Comparison of ENCODE assay signal across 13 mouse cellular contexts in the genomic region with DNA sequence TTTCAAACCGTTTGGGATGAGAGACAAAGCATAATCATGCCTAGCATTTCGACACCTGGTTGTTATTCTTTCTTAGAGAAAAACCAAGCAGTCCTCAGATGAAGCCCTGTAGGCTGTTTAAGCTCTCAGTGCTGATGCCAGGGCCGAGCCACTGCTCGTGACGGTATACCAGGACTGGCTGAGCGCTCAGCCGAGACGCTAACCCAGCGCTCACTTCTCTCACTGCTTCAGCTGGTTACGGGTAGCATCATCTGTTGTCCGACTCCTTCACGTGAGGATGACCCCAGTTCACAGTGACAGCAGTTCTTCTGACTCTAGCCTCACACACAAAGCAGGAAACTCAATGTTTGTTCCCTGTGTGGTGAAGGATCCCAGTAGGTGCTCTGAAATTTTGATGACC. TPM values are rescaled to one million over a fixed set of nuclear protein-coding genes. Genes with fewer than 3 reads are reported as not detected.
DNase-seq lines count a peak whose midpoint lies in the region; ATAC-seq and TF ChIP-seq lines count a peak whose summit lies in the region.
"Had no signal": no experiment of that assay in that cellular context is flagged by ENCODE, and none has a peak within 500 bp of the region (broad histone marks: within the 10 kb centered on the region; RNA-seq: fewer than 3 reads in every experiment).

No protein-coding gene starts in this region.

- H3K4me1 ChIP-seq in intestine, embryonic 14.5 days (replicated peaks; ENCODE audit: control insufficient read depth, insufficient read depth, low read length) = peaks cover 22% of the 10 kb centered on the region
- H3K4me1 ChIP-seq in intestine, postnatal 0 days (replicated peaks; ENCODE audit: control insufficient read depth, insufficient read depth, low read length) = no peaks in the 10 kb centered on the region; the same call in 1 of the 2 replicates
- peaks cover 33% of the 10 kb centered on the region for H3K4me1 ChIP-seq in neural tube, embryonic 13.5 days (replicated peaks)
- H3K4me1 ChIP-seq: neural tube, embryonic 12.5 days had no signal

- 75% methylated on average over 12 of the region's 12 CpGs for WGBS in intestine, embryonic 14.5 days
- whole genome bisulfite sequencing in intestine, postnatal 0 days = 74% methylated on average over 12 of the region's 12 CpGs
- WGBS in neural tube, embryonic 13.5 days = 65% methylated on average over 12 of the region's 12 CpGs

- ATAC-seq in intestine, embryonic 14.5 days (replicated peaks; ENCODE audit: low FRiP score, low TSS enrichment, low read depth) = no peak
- ATAC-seq in intestine, postnatal 0 days = no peak
- no peak for ATAC-seq in neural tube, embryonic 13.5 days (ENCODE audit: low read depth)

- H3K36me3 ChIP-seq in intestine, embryonic 14.5 days (ENCODE audit: control insufficient read depth, insufficient read depth, low read length) = peaks cover 17% of the 10 kb centered on the region
- 0 out of 2 replicates have a peak, but pooled peaks cover under 1% of the 10 kb centered on the region for H3K36me3 ChIP-seq in intestine, postnatal 0 days (ENCODE audit: control insufficient read depth, insufficient read depth)
- peaks cover 32% of the 10 kb centered on the region for H3K36me3 ChIP-seq in neural tube, embryonic 13.5 days

- no peak for TF ChIP-seq CTCF in intestine, postnatal 0 days (IDR thresholded peaks at IDR 0.05; ENCODE audit: low read depth)

- no peaks in the 10 kb centered on the region for H3K9me3 ChIP-seq in intestine, embryonic 14.5 days (ENCODE audit: control insufficient read depth, low read length)
- no peaks in the 10 kb centered on the region for H3K9me3 ChIP-seq in intestine, postnatal 0 days (ENCODE audit: control insufficient read depth)
- no peaks in the 10 kb centered on the region for H3K9me3 ChIP-seq in neural tube, embryonic 13.5 days
- H3K9me3 ChIP-seq: embryonic facial prominence, embryonic 15.5 days; neural tube, embryonic 12.5 days had no signal

- no peak overlapping the region for H3K9ac ChIP-seq in intestine, embryonic 14.5 days (ENCODE audit: low read length)
- H3K9ac ChIP-seq in intestine, postnatal 0 days (ENCODE audit: low read depth, low read length) = no peak overlapping the region
- H3K9ac ChIP-seq in neural tube, embryonic 13.5 days = 0 out of 2 replicates have a peak overlapping the region, but pooled peaks have one; percentile 5
- H3K9ac ChIP-seq: embryonic facial prominence, embryonic 15.5 days; neural tube, embryonic 12.5 days had no signal

- no peaks in the 10 kb centered on the region for H3K27me3 ChIP-seq in intestine, embryonic 14.5 days (replicated peaks; ENCODE audit: control insufficient read depth, insufficient read depth, low read length)
- H3K27me3 ChIP-seq in intestine, postnatal 0 days (replicated peaks; ENCODE audit: control insufficient read depth, insufficient read depth, low read length) = no peaks in the 10 kb centered on the region
- no peaks in the 10 kb centered on the region for H3K27me3 ChIP-seq in neural tube, embryonic 13.5 days
- H3K27me3 ChIP-seq: embryonic facial prominence, embryonic 15.5 days; neural tube, embryonic 12.5 days had no signal

- no peak overlapping the region for H3K27ac ChIP-seq in intestine, embryonic 14.5 days (ENCODE audit: low read depth)
- H3K27ac ChIP-seq in intestine, postnatal 0 days (ENCODE audit: low read depth, low read length) = no peak overlapping the region
- peak overlapping the region; percentile 70 for H3K27ac ChIP-seq in neural tube, embryonic 13.5 days (replicated peaks)
- H3K27ac ChIP-seq: neural tube, embryonic 12.5 days had no signal

- DNase-seq in intestine, embryonic 14.5 days (ENCODE audit: low spot score) = no peak
- DNase-seq in neural tube, embryonic 10.5 days (ENCODE audit: extremely low spot score, low spot score) = no peak
- DNase-seq in kidney, postnatal 4 days = peak; percentile 31 to 49
- DNase-seq in adrenal gland, adult 18-20 months (ENCODE audit: low spot score in 2 of 2) = no peak
- DNase-seq in cerebellum, adult 18-20 months = no peak
- DNase-seq: adrenal gland, postnatal 10 days; cerebellum, adult 9-10 months; gastrocnemius, postnatal 36 days; spleen, adult 18-20 months had no signal

- 0 out of 2 replicates have a peak overlapping the region, but pooled peaks have one; percentile 5 for H3K4me2 ChIP-seq in intestine, embryonic 14.5 days (ENCODE audit: low read length)
- H3K4me2 ChIP-seq in intestine, postnatal 0 days (replicated peaks; ENCODE audit: low read depth) = no peak overlapping the region
- no peak overlapping the region for H3K4me2 ChIP-seq in neural tube, embryonic 13.5 days
- H3K4me2 ChIP-seq: embryonic facial prominence, embryonic 15.5 days; neural tube, embryonic 12.5 days had no signal

- H3K4me3 ChIP-seq in intestine, embryonic 14.5 days (ENCODE audit: low read depth, low read length) = no peak overlapping the region
- no peak overlapping the region for H3K4me3 ChIP-seq in intestine, postnatal 0 days (ENCODE audit: low read depth, low read length)
- H3K4me3 ChIP-seq in neural tube, embryonic 13.5 days = no peak overlapping the region
- H3K4me3 ChIP-seq: embryonic facial prominence, embryonic 15.5 days; neural tube, embryonic 12.5 days had no signal

RNA-seq across cellular contexts. Expression of gene Twsg1, which starts 10.8 kb away (rescaled TPM):
- polyA plus RNA-seq in intestine, embryonic 14.5 days (2014; fragmentation: Nextera tagmentation; extraction: Ambion mirVana) = 104 and 114 TPM in 2 replicates
- 35.6 and 36.0 TPM in 2 replicates for polyA plus RNA-seq in intestine, postnatal 0 days (2015; fragmentation: Nextera tagmentation; extraction: Ambion mirVana)
- polyA plus RNA-seq in neural tube, embryonic 13.5 days (2015; fragmentation: Nextera tagmentation; extraction: Ambion mirVana) = 56.9 and 59.6 TPM in 2 replicates
- 10 to 100 TPM; 90.4 to 99.9 TPM for total RNA-seq in adrenal gland, adult 18-20 months (2021)

RNA-seq across cellular contexts. Expression of gene Ralbp1, which starts 54.6 kb away (rescaled TPM):
- 62.0 and 67.7 TPM in 2 replicates for polyA plus RNA-seq in intestine, embryonic 14.5 days (2014; fragmentation: Nextera tagmentation; extraction: Ambion mirVana)
- 57.4 and 66.2 TPM in 2 replicates for polyA plus RNA-seq in intestine, postnatal 0 days (2015; fragmentation: Nextera tagmentation; extraction: Ambion mirVana)
- 55.2 and 57.7 TPM in 2 replicates for polyA plus RNA-seq in neural tube, embryonic 13.5 days (2015; fragmentation: Nextera tagmentation; extraction: Ambion mirVana)
- 10 to 100 TPM; 46.3 to 66.8 TPM for total RNA-seq in adrenal gland, adult 18-20 months (2021)

Comparison
In these comparisons a context has a peak if more than half of its experiments do, and no peak if none do; other contexts are left out.
1. DNase-seq: peak in kidney, postnatal 4 days (2 of 2); none in intestine, embryonic 14.5 days (single experiment), neural tube, embryonic 10.5 days (single experiment), adrenal gland, adult 18-20 months (0 of 2) and cerebellum, adult 18-20 months (0 of 2).